Mouse (Mus musculus): Measurements from ENCODE around the gene Tspyl1. TPM values are rescaled to one million over a fixed set of nuclear protein-coding genes. Genes with fewer than 3 reads are reported as not detected.

Gene Tspyl1
- 70.6 and 75.6 TPM in 2 replicates for polyA plus RNA-seq (2014; fragmentation: Nextera tagmentation; extraction: Ambion mirVana)

DNA sequence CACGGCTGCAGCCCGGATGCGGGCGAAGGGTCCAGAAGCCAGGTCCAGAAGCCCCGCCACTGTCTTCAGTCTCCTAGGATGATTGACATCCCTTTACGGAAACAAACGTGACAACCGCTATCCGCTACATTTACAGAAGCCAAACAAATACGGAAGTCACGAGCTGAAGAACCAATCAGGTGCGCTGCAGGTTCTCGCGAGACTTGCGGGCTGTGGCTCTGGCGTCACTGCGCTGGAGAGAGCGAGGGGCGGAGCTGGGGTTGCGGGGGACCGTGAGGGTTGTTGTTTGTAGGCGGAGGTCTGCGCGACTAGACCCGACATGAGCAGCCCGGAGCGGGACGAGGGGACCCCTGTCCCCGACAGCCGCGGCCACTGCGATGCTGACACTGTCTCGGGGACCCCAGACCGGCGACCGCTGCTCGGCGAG lies at the start of gene Tspyl1:
Gene Tspyl1 (plus strand): TSS at position 229 of the 427 bp plus-strand sequence.
- Histone ChIP-seq H3K4me1 (ENCODE audit: control insufficient read depth, insufficient read depth, low read length) (peaks cover 17% of the 10 kb centered on the region), H3K4me2 (ENCODE audit: low read length) (peak within 1 kb of the TSS; percentile 86), H3K36me3 (ENCODE audit: control insufficient read depth, insufficient read depth, low read length) (no peaks in the 10 kb centered on the region), H3K9ac (ENCODE audit: low read length) (peak within 1 kb of the TSS; percentile 96), H3K9me3 (replicated peaks; ENCODE audit: control insufficient read depth, low read length) (no peaks in the 10 kb centered on the region), H3K27ac (ENCODE audit: low read depth, low read length) (peak within 1 kb of the TSS; percentile 88), H3K27me3 (replicated peaks; ENCODE audit: control insufficient read depth, insufficient read depth, low read length) (no peaks in the 10 kb centered on the region), H3K4me3 (ENCODE audit: low read depth, low read length) (peak within 1 kb of the TSS; percentile 94)
- under 1% methylated on average over 38 of the region's 38 CpGs for WGBS
- ATAC-seq (peak; percentile 98), DNase-seq (ENCODE audit: low spot score) (peak; percentile 99)

DNA sequence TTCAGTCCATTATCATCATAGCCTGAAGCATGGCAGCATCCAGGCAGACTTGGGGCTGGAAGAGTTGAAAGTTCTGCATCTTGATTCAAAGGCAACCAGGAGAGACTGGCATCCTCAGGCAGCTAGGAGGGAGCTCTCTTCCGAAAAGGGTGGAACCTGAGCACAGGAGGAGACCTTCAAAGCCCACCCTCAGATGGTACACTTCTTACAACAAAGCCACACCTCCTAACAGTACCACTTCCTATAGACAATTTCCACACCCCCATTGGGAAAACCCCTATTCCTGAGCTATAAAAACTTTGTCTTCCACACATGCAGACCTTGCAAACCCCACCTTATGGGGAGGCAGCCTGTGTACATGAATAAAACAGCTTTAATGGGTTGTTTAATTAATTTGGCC lies 48.6 kb upstream of the Tspyl1 start:
- no peaks in the 10 kb centered on the region for H3K27me3 ChIP-seq (replicated peaks; ENCODE audit: control insufficient read depth, insufficient read depth, low read length)
- no peaks in the 10 kb centered on the region for H3K9me3 ChIP-seq (replicated peaks; ENCODE audit: control insufficient read depth, low read length)
- no peaks in the 10 kb centered on the region for H3K36me3 ChIP-seq (ENCODE audit: control insufficient read depth, insufficient read depth, low read length)
- H3K27ac ChIP-seq (ENCODE audit: low read depth, low read length) = no peak overlapping the region
- WGBS = 68% methylated on average over 1 of the region's 1 CpGs
- no peak overlapping the region for H3K9ac ChIP-seq (ENCODE audit: low read length)
- H3K4me2 ChIP-seq (ENCODE audit: low read length) = no peak overlapping the region
- no peak overlapping the region for H3K4me3 ChIP-seq (ENCODE audit: low read depth, low read length)
- no peaks in the 10 kb centered on the region for H3K4me1 ChIP-seq (ENCODE audit: control insufficient read depth, insufficient read depth, low read length)
- no peak for ATAC-seq
- DNase-seq (ENCODE audit: low spot score) = no peak

DNA sequence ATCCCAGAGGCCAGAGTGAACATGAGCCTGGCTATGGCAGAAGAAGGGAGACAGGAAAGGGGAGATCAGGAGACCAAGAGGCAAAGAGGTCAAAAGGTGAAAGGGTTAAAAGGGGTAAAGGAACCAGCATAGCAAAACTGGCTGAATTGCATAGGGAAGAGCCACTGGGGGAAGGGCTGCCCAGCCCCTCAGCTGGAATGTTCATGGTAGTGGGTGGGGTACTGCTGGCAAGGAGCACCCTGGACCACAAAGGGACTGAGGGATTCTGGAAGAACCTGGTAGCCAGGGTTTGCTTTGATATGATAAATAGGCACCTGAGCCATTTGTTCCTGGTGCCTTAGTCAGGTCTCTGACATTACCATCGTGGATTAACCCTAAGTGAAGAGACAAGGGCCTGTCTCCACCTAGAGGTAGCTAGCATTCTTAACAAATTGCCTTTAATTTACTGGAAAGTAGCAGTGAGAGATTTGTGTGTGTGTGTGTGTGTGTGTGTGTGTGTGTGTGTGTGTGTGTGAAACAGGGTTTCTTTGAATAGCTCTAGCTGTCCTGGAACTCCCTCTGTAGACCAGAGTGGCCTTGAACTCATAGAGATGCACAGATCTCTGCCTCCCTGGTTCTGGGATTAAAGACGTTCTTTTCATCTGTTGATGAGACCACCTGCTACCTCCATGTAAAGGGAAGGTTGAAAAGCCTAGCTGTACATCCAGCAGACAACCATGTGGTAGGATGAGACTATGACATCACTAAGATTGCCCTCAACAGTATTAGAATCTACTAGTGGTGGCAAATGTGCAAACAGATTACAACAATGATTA lies 47.9 kb upstream of the Tspyl1 start:
- Histone ChIP-seq H3K27ac (ENCODE audit: low read depth, low read length) (no peak overlapping the region), H3K9ac (ENCODE audit: low read length) (no peak overlapping the region), H3K9me3 (replicated peaks; ENCODE audit: control insufficient read depth, low read length) (no peaks in the 10 kb centered on the region), H3K27me3 (replicated peaks; ENCODE audit: control insufficient read depth, insufficient read depth, low read length) (no peaks in the 10 kb centered on the region), H3K4me1 (ENCODE audit: control insufficient read depth, insufficient read depth, low read length) (no peaks in the 10 kb centered on the region), H3K4me3 (ENCODE audit: low read depth, low read length) (no peak overlapping the region), H3K36me3 (ENCODE audit: control insufficient read depth, insufficient read depth, low read length) (no peaks in the 10 kb centered on the region), H3K4me2 (ENCODE audit: low read length) (no peak overlapping the region)
- DNase-seq (ENCODE audit: low spot score) (peak; percentile 3), ATAC-seq (no peak)
- WGBS = 18% methylated on average over 2 of the region's 2 CpGs

DNA sequence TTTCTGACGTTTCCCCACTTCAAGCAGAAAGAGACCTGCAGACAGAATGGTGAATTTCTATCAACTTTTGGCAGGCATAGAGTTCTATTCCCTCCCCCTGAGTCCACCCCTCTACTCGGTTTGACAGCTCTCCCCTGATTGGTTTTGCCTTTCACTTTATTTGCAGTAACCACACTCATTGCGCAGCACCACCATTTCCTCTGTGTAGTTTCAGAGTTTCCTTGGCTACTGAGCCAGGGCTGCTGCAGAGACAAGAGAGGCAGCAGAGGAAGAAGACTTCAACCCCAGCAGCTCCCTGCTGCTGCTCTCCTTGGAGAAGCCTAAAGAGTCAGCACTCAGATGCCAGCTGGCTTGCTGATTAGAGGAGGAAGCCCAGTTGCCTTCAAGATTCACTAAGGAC lies 46.6 kb upstream of the Tspyl1 start:
- Histone ChIP-seq H3K9ac (ENCODE audit: low read length) (no peak overlapping the region), H3K4me1 (ENCODE audit: control insufficient read depth, insufficient read depth, low read length) (no peaks in the 10 kb centered on the region), H3K9me3 (replicated peaks; ENCODE audit: control insufficient read depth, low read length) (no peaks in the 10 kb centered on the region), H3K27ac (ENCODE audit: low read depth, low read length) (no peak overlapping the region), H3K4me2 (ENCODE audit: low read length) (no peak overlapping the region), H3K36me3 (ENCODE audit: control insufficient read depth, insufficient read depth, low read length) (no peaks in the 10 kb centered on the region), H3K4me3 (ENCODE audit: low read depth, low read length) (no peak overlapping the region), H3K27me3 (replicated peaks; ENCODE audit: control insufficient read depth, insufficient read depth, low read length) (no peaks in the 10 kb centered on the region)
- WGBS = 27% methylated on average over 3 of the region's 3 CpGs
- no peak for DNase-seq (ENCODE audit: low spot score)
- no peak for ATAC-seq

DNA sequence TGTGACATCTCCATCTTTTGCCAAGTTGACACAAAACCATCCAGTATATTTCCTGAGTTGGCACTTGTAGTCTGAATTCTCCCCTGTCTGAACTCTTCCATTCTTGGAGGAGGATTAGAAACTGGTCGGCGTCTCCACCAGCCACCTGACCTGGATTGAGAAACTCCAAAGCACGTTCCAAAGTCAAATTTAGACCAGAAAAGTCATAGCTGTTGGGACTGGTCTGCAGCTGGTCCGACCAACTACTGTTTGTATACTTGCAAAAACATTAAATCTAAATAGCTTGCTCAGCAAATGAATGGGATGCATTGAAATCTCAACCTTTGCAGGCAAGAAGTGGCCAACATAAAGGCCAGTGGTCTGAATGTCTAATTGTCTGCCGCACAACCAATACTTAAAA lies 45.4 kb upstream of the Tspyl1 start:
- Histone ChIP-seq H3K36me3 (ENCODE audit: control insufficient read depth, insufficient read depth, low read length) (no peaks in the 10 kb centered on the region), H3K9me3 (replicated peaks; ENCODE audit: control insufficient read depth, low read length) (no peaks in the 10 kb centered on the region), H3K4me3 (ENCODE audit: low read depth, low read length) (no peak overlapping the region), H3K4me1 (ENCODE audit: control insufficient read depth, insufficient read depth, low read length) (no peaks in the 10 kb centered on the region), H3K9ac (ENCODE audit: low read length) (no peak overlapping the region), H3K27ac (ENCODE audit: low read depth, low read length) (no peak overlapping the region), H3K4me2 (ENCODE audit: low read length) (no peak overlapping the region), H3K27me3 (replicated peaks; ENCODE audit: control insufficient read depth, insufficient read depth, low read length) (no peaks in the 10 kb centered on the region)
- ATAC-seq = no peak
- DNase-seq (ENCODE audit: low spot score) = no peak
- WGBS = 85% methylated on average over 5 of the region's 5 CpGs

DNA sequence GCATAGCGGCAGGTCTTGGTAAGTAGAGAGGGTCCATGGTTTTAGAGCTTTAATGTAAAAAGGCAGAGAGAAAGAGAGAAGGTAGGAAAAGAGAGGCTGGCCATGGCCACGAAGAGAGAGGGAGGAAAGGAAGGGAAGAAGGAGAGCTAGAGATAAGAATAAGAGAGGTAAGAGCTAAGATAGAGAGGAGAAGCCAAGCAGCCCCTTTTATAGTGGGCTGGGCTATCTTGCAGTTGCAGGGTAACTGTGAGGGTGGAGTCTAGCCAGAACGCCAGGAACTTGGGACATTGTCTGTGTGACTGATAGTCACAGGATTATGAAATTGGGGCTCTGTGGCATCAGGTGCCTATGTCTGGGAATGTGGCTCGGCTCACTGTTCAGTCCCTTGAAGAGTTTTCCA lies 43.5 kb upstream of the Tspyl1 start:
- no peaks in the 10 kb centered on the region for H3K4me1 ChIP-seq (ENCODE audit: control insufficient read depth, insufficient read depth, low read length)
- no peaks in the 10 kb centered on the region for H3K36me3 ChIP-seq (ENCODE audit: control insufficient read depth, insufficient read depth, low read length)
- no peak overlapping the region for H3K4me2 ChIP-seq (ENCODE audit: low read length)
- H3K4me3 ChIP-seq (ENCODE audit: low read depth, low read length) = no peak overlapping the region
- H3K27ac ChIP-seq (ENCODE audit: low read depth, low read length) = no peak overlapping the region
- DNase-seq (ENCODE audit: low spot score) (no peak), ATAC-seq (no peak)
- H3K9me3 ChIP-seq (replicated peaks; ENCODE audit: control insufficient read depth, low read length) = no peaks in the 10 kb centered on the region
- H3K27me3 ChIP-seq (replicated peaks; ENCODE audit: control insufficient read depth, insufficient read depth, low read length) = no peaks in the 10 kb centered on the region
- H3K9ac ChIP-seq (ENCODE audit: low read length) = no peak overlapping the region
- WGBS = 72% methylated on average over 4 of the region's 4 CpGs

DNA sequence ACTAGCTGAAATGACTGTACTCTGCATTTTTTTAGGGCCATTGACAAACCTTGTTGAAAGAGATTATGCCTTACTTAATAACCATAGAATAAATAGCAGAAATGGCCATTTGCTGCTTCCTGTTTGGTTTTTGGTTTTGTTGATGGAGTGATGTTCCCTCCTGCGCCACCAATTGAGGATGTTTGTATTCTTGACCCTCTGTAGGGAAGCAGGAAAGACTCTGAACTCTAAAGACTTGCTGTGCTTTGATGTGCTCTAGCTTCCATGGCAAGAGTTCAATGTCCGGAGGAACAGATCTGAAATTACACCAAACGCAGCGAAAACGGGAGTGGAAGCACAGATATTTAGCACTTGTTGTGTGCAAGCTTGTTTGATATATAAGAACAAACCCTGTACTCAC lies 37.2 kb upstream of the Tspyl1 start:
- H3K9me3 ChIP-seq (replicated peaks; ENCODE audit: control insufficient read depth, low read length) = no peaks in the 10 kb centered on the region
- no peak overlapping the region for H3K4me2 ChIP-seq (ENCODE audit: low read length)
- no peaks in the 10 kb centered on the region for H3K36me3 ChIP-seq (ENCODE audit: control insufficient read depth, insufficient read depth, low read length)
- no peak overlapping the region for H3K27ac ChIP-seq (ENCODE audit: low read depth, low read length)
- WGBS = 89% methylated on average over 5 of the region's 5 CpGs
- no peaks in the 10 kb centered on the region for H3K4me1 ChIP-seq (ENCODE audit: control insufficient read depth, insufficient read depth, low read length)
- no peak overlapping the region for H3K4me3 ChIP-seq (ENCODE audit: low read depth, low read length)
- no peak for DNase-seq (ENCODE audit: low spot score)
- H3K9ac ChIP-seq (ENCODE audit: low read length) = no peak overlapping the region
- H3K27me3 ChIP-seq (replicated peaks; ENCODE audit: control insufficient read depth, insufficient read depth, low read length) = no peaks in the 10 kb centered on the region
- no peak for ATAC-seq

DNA sequence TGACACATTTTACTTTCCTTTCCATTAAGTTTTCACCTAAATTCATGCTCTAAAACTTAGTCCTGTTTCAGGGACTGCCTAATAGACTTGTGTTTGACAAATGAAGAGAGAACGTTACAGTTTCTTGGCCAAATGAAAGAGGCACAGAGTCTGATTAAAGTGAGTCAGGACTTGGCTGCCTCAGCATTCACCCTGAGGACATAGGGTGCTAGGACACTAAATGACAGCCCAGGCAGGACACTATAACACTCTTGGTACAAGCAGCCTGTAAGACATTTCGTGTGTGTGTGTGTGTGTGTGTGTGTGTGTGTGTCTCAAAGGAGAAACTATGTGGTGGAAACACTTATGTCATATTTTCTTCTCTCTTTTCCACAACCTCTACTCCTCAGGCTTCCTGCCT lies 35.9 kb upstream of the Tspyl1 start:
- H3K27ac ChIP-seq (ENCODE audit: low read depth, low read length) = no peak overlapping the region
- H3K9me3 ChIP-seq (replicated peaks; ENCODE audit: control insufficient read depth, low read length) = no peaks in the 10 kb centered on the region
- no peaks in the 10 kb centered on the region for H3K27me3 ChIP-seq (replicated peaks; ENCODE audit: control insufficient read depth, insufficient read depth, low read length)
- H3K4me1 ChIP-seq (ENCODE audit: control insufficient read depth, insufficient read depth, low read length) = no peaks in the 10 kb centered on the region
- WGBS = 70% methylated on average over 2 of the region's 2 CpGs
- H3K4me2 ChIP-seq (ENCODE audit: low read length) = no peak overlapping the region
- H3K9ac ChIP-seq (ENCODE audit: low read length) = no peak overlapping the region
- DNase-seq (ENCODE audit: low spot score) (no peak), ATAC-seq (no peak)
- no peak overlapping the region for H3K4me3 ChIP-seq (ENCODE audit: low read depth, low read length)
- no peaks in the 10 kb centered on the region for H3K36me3 ChIP-seq (ENCODE audit: control insufficient read depth, insufficient read depth, low read length)

DNA sequence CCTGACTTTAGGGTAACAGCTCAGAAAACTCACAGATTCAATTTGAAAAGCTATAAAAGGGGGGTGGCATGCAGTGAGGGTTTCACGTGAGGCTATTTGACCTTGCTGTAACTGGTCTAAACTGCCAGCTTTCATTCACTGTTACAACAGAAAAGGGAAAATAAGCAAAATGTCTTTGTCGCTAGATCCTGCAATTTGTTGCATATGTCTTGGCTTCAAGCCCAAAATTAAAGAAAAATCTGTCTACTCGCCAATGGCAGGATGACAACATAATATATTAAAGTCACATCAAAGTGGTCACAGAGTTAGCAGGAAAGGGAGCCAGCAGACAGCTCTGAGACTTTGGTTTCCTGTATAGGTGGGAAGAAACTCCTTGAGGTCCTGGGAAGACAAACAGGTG lies 34.2 kb upstream of the Tspyl1 start:
- peak; percentile 30 for DNase-seq (ENCODE audit: low spot score)

More for the DNA sequence above, 34.2 kb upstream of the Tspyl1 start:
- 55% methylated on average over 3 of the region's 3 CpGs for WGBS
- H3K9ac ChIP-seq (ENCODE audit: low read length) = no peak overlapping the region
- no peaks in the 10 kb centered on the region for H3K9me3 ChIP-seq (replicated peaks; ENCODE audit: control insufficient read depth, low read length)
- no peak overlapping the region for H3K4me3 ChIP-seq (ENCODE audit: low read depth, low read length)
- H3K27ac ChIP-seq (ENCODE audit: low read depth, low read length) = no peak overlapping the region
- no peaks in the 10 kb centered on the region for H3K4me1 ChIP-seq (ENCODE audit: control insufficient read depth, insufficient read depth, low read length)
- no peak overlapping the region for H3K4me2 ChIP-seq (ENCODE audit: low read length)
- H3K36me3 ChIP-seq (ENCODE audit: control insufficient read depth, insufficient read depth, low read length) = no peaks in the 10 kb centered on the region
- H3K27me3 ChIP-seq (replicated peaks; ENCODE audit: control insufficient read depth, insufficient read depth, low read length) = no peaks in the 10 kb centered on the region
- no peak for ATAC-seq

Data from forebrain, embryonic 14.5 days (tissue).